Mouse (Mus musculus) urinary bladder, postnatal 14 days (tissue): Measurements from ENCODE around the gene Lnx2.

Source experiments
- DNase-seq: peaks from one replicate; pipeline ENCODE4 v3.0.0; 2021; ENCODE audit warnings: low spot score

Gene Lnx2

GRCm38 (mm10) chr5:147076799-147077165 is 396 bp upstream of the Lnx2 start, which contains the start of gene Polr1d:
Gene Polr1d (plus strand): TSS chr5:147077050.
- DNase-seq = no peak

GRCm38 (mm10) chr5:147075103-147076025 is 1.0 kb downstream of the Lnx2 start:
- no peak for DNase-seq

GRCm38 (mm10) chr5:147073805-147074204 is 2.6 kb downstream of the Lnx2 start:
- no peak for DNase-seq

- no peak for DNase-seq
Observed at GRCm38 (mm10) chr5:147071886-147072285, 4.5 kb downstream of the Lnx2 start.

GRCm38 (mm10) chr5:147070791-147071516 is 5.4 kb downstream of the Lnx2 start:
- DNase-seq = peak; percentile 33

GRCm38 (mm10) chr5:147068876-147069275 is 7.5 kb downstream of the Lnx2 start:
- no peak for DNase-seq

- DNase-seq = no peak
Observed at GRCm38 (mm10) chr5:147066965-147067364, 9.4 kb downstream of the Lnx2 start.

- DNase-seq = no peak
Observed at GRCm38 (mm10) chr5:147066129-147066528, 10.3 kb downstream of the Lnx2 start.

GRCm38 (mm10) chr5:147063215-147063661 is 13.1 kb downstream of the Lnx2 start:
- no peak for DNase-seq

- DNase-seq = no peak
Observed at GRCm38 (mm10) chr5:147060024-147060423, 16.4 kb downstream of the Lnx2 start.

GRCm38 (mm10) chr5:147059319-147059718 is 17.1 kb downstream of the Lnx2 start:
- DNase-seq = no peak

- DNase-seq = no peak
Observed at GRCm38 (mm10) chr5:147058661-147059060, 17.7 kb downstream of the Lnx2 start.

- DNase-seq = no peak
Observed at GRCm38 (mm10) chr5:147057626-147058414, 18.6 kb downstream of the Lnx2 start.

GRCm38 (mm10) chr5:147056712-147057290 is 19.6 kb downstream of the Lnx2 start:
- DNase-seq = no peak

GRCm38 (mm10) chr5:147055572-147056245 is 20.7 kb downstream of the Lnx2 start:
- DNase-seq = no peak

- DNase-seq = no peak
Observed at GRCm38 (mm10) chr5:147054747-147055270, 21.6 kb downstream of the Lnx2 start.

- DNase-seq = no peak
Observed at GRCm38 (mm10) chr5:147054328-147054727, 22.1 kb downstream of the Lnx2 start.

GRCm38 (mm10) chr5:147053481-147053880 is 22.9 kb downstream of the Lnx2 start:
- no peak for DNase-seq

- no peak for DNase-seq
Observed at GRCm38 (mm10) chr5:147053071-147053470, 23.3 kb downstream of the Lnx2 start.

- DNase-seq = no peak
Observed at GRCm38 (mm10) chr5:147052309-147052558, 24.2 kb downstream of the Lnx2 start.
